Mouse (Mus musculus): ENCODE measurements at regions not wholly inside any gene's neighbourhood (a gene's known extent, or its start where the extent isn't known, plus 50 kb on each side); places are given as distances from the start of the nearest gene placed in this dataset.

DNA sequence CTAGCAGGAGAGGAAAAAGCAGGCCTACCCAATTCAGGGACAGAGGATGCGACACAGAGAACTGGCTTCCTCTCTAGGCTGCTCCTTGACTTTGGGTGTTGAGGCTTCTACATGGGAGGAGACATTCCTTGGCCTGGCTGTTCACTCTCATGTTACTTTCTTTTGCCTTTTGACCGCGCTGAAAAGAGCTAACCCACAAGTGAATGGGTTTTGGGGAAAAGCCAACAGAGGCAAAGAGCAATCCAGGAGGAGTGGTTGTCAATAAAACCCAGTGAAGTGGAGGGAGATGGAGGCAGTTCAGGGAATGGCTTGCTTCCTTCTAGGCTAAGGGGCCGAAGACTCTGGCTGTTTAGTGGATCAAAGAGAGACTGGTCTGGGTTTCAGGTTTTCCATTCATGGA, 167.6 kb upstream of the Podxl start:
- no peaks in the 10 kb centered on the region for H3K36me3 ChIP-seq (ENCODE audit: control insufficient read depth, insufficient read depth)
- no peaks in the 10 kb centered on the region for H3K27me3 ChIP-seq (ENCODE audit: control insufficient read depth, insufficient read depth, insufficient read length)
- H3K4me2 ChIP-seq (ENCODE audit: low read depth): no peak overlapping the region
- TF ChIP-seq MAX (IDR thresholded peaks at IDR 0.05; ENCODE audit: low read depth): no peak
- no peak for TF ChIP-seq TCF3 (IDR thresholded peaks at IDR 0.05; ENCODE audit: insufficient read length, low read depth)
- TF ChIP-seq MYOG (IDR thresholded peaks at IDR 0.05; ENCODE audit: control insufficient read depth in 1 of 3, insufficient read depth in 1 of 3, insufficient read length in 2 of 3, low read depth in 2 of 3): no peak
- no peak for TF ChIP-seq CEBPB (IDR thresholded peaks at IDR 0.05; ENCODE audit: insufficient read depth, poor library complexity, severe bottlenecking)
- no peak for TF ChIP-seq USF1 (IDR thresholded peaks at IDR 0.05; ENCODE audit: low read depth)
- no peaks in the 10 kb centered on the region for H3K79me2 ChIP-seq (ENCODE audit: control insufficient read depth, insufficient read depth)
- no peak overlapping the region for H3K4me3 ChIP-seq
- H3ac ChIP-seq (ENCODE audit: control insufficient read depth, insufficient read length): no peak overlapping the region

- no peaks in the 10 kb centered on the region for H3K27me3 ChIP-seq (ENCODE audit: control insufficient read depth, insufficient read depth, insufficient read length)
- H3K79me2 ChIP-seq (ENCODE audit: control insufficient read depth, insufficient read depth): no peaks in the 10 kb centered on the region
- TF ChIP-seq USF1 (IDR thresholded peaks at IDR 0.05; ENCODE audit: low read depth): no peak
- no peak for TF ChIP-seq MYOG (IDR thresholded peaks at IDR 0.05; ENCODE audit: control insufficient read depth in 1 of 3, insufficient read depth in 1 of 3, insufficient read length in 2 of 3, low read depth in 2 of 3)
- TF ChIP-seq MYOD1 (IDR thresholded peaks at IDR 0.05; ENCODE audit: control insufficient read depth in 1 of 3, insufficient read length in 2 of 3, low read depth in 2 of 3): no peak
- no peak for TF ChIP-seq SRF (IDR thresholded peaks at IDR 0.05; ENCODE audit: control insufficient read depth, insufficient read length, low read depth)
- TF ChIP-seq REST (IDR thresholded peaks at IDR 0.05; ENCODE audit: insufficient read depth, insufficient read length): no peak
- TF ChIP-seq POLR2AphosphoS2 (IDR thresholded peaks at IDR 0.05; ENCODE audit: insufficient read length, low read depth): no peak
- TF ChIP-seq POLR2A (IDR thresholded peaks at IDR 0.05; ENCODE audit: insufficient read length, low read depth): no peak
- no peak for TF ChIP-seq TCF3 (IDR thresholded peaks at IDR 0.05; ENCODE audit: insufficient read length, low read depth)
- no peak for TF ChIP-seq TCF12 (IDR thresholded peaks at IDR 0.05; ENCODE audit: insufficient read depth, poor library complexity, severe bottlenecking)
- TF ChIP-seq CEBPB (IDR thresholded peaks at IDR 0.05; ENCODE audit: insufficient read depth, poor library complexity, severe bottlenecking): no peak
- no peak for TF ChIP-seq MAX (IDR thresholded peaks at IDR 0.05; ENCODE audit: low read depth)
- no peak for TF ChIP-seq E2F4 (IDR thresholded peaks at IDR 0.05; ENCODE audit: insufficient read depth)
- no peak overlapping the region for H3ac ChIP-seq (ENCODE audit: control insufficient read depth, insufficient read length)
- no peak overlapping the region for H3K4me2 ChIP-seq (ENCODE audit: low read depth)
- H3K4me3 ChIP-seq: no peak overlapping the region
- no peaks in the 10 kb centered on the region for H3K36me3 ChIP-seq (ENCODE audit: control insufficient read depth, insufficient read depth)
Measured at GRCm38 (mm10) chr6:31719614-31720013, 155.8 kb upstream of the Podxl start.

DNA sequence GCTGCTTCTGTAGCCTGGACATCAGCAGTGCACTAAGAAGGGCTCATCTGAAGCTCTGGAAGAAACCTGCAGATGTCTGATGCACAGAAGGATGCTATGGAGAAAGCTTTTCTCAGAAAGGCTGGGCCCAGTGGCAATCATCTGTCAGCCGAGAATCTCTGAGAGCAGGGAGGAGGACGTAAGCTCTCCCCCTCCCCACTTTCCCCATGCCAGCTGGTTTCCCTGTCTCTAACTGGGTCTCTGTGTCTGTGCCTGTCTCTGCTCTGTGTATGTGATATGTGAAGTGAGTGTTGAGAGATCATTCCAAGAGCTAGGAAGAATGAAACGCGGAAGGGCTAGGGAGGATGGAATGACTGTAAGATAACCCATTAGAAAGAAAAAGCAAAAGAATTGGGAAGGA, 155.1 kb upstream of the Podxl start:
- Histone ChIP-seq H3K36me3 (ENCODE audit: control insufficient read depth, insufficient read depth) (no peaks in the 10 kb centered on the region), H3K4me3 (no peak overlapping the region), H3K79me2 (ENCODE audit: control insufficient read depth, insufficient read depth) (no peaks in the 10 kb centered on the region), H3ac (ENCODE audit: control insufficient read depth, insufficient read length) (no peak overlapping the region), H3K27me3 (ENCODE audit: control insufficient read depth, insufficient read depth, insufficient read length) (no peaks in the 10 kb centered on the region), H3K4me2 (ENCODE audit: low read depth) (no peak overlapping the region)
- no peak for TF ChIP-seq POLR2A (IDR thresholded peaks at IDR 0.05; ENCODE audit: insufficient read length, low read depth)
- no peak for TF ChIP-seq SRF (IDR thresholded peaks at IDR 0.05; ENCODE audit: control insufficient read depth, insufficient read length, low read depth)
- TF ChIP-seq MAX (IDR thresholded peaks at IDR 0.05; ENCODE audit: low read depth): no peak
- TF ChIP-seq TCF12 (IDR thresholded peaks at IDR 0.05; ENCODE audit: insufficient read depth, poor library complexity, severe bottlenecking): no peak
- TF ChIP-seq USF1 (IDR thresholded peaks at IDR 0.05; ENCODE audit: low read depth): no peak
- no peak for TF ChIP-seq TCF3 (IDR thresholded peaks at IDR 0.05; ENCODE audit: insufficient read length, low read depth)
- no peak for TF ChIP-seq MYOD1 (IDR thresholded peaks at IDR 0.05; ENCODE audit: control insufficient read depth in 1 of 3, insufficient read length in 2 of 3, low read depth in 2 of 3)
- TF ChIP-seq MYOG (IDR thresholded peaks at IDR 0.05; ENCODE audit: control insufficient read depth in 1 of 3, insufficient read depth in 1 of 3, insufficient read length in 2 of 3, low read depth in 2 of 3): no peak
- TF ChIP-seq CEBPB (IDR thresholded peaks at IDR 0.05; ENCODE audit: insufficient read depth, poor library complexity, severe bottlenecking): no peak
- no peak for TF ChIP-seq POLR2AphosphoS2 (IDR thresholded peaks at IDR 0.05; ENCODE audit: insufficient read length, low read depth)
- TF ChIP-seq E2F4 (IDR thresholded peaks at IDR 0.05; ENCODE audit: insufficient read depth): no peak
- no peak for TF ChIP-seq REST (IDR thresholded peaks at IDR 0.05; ENCODE audit: insufficient read depth, insufficient read length)

GRCm38 (mm10) chr6:31717531-31717930, 153.8 kb upstream of the Podxl start:
- Histone ChIP-seq H3K4me2 (ENCODE audit: low read depth) (no peak overlapping the region), H3ac (ENCODE audit: control insufficient read depth, insufficient read length) (no peak overlapping the region), H3K4me3 (no peak overlapping the region), H3K27me3 (ENCODE audit: control insufficient read depth, insufficient read depth, insufficient read length) (no peaks in the 10 kb centered on the region), H3K36me3 (ENCODE audit: control insufficient read depth, insufficient read depth) (no peaks in the 10 kb centered on the region), H3K79me2 (ENCODE audit: control insufficient read depth, insufficient read depth) (no peaks in the 10 kb centered on the region)
- TF ChIP-seq REST (IDR thresholded peaks at IDR 0.05; ENCODE audit: insufficient read depth, insufficient read length) (peak; percentile 88), TCF3 (IDR thresholded peaks at IDR 0.05; ENCODE audit: insufficient read length, low read depth) (no peak)

DNA sequence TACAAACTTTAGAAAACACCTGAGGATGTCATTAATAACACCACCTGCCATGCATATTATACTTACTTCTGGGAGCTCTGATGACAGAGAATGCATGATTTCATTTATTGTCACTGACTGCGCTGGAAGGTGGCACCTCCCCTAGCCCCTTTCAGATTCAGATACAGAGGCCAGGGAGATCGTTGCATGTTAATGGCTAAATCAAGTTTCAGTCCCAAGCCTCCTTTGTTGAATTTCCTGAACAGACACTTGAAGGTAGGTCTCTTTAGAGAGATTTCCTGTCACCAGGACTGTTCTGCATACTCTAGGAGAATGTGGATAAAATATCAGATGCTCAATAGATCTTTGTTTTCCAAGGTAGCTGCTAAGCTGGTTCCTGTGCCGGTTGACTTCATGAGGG, 143.5 kb upstream of the Podxl start:
- H3K4me3 ChIP-seq: no peak overlapping the region
- TF ChIP-seq SRF (IDR thresholded peaks at IDR 0.05; ENCODE audit: control insufficient read depth, insufficient read length, low read depth): no peak
- TF ChIP-seq MYOG (IDR thresholded peaks at IDR 0.05; ENCODE audit: control insufficient read depth in 1 of 3, insufficient read depth in 1 of 3, insufficient read length in 2 of 3, low read depth in 2 of 3): no peak
- TF ChIP-seq E2F4 (IDR thresholded peaks at IDR 0.05; ENCODE audit: insufficient read depth): no peak
- TF ChIP-seq TCF3 (IDR thresholded peaks at IDR 0.05; ENCODE audit: insufficient read length, low read depth): no peak
- no peak for TF ChIP-seq MAX (IDR thresholded peaks at IDR 0.05; ENCODE audit: low read depth)
- no peak for TF ChIP-seq REST (IDR thresholded peaks at IDR 0.05; ENCODE audit: insufficient read depth, insufficient read length)
- no peak for TF ChIP-seq USF1 (IDR thresholded peaks at IDR 0.05; ENCODE audit: low read depth)
- TF ChIP-seq MYOD1 (IDR thresholded peaks at IDR 0.05; ENCODE audit: control insufficient read depth in 1 of 3, insufficient read length in 2 of 3, low read depth in 2 of 3): no peak
- TF ChIP-seq POLR2A (IDR thresholded peaks at IDR 0.05; ENCODE audit: insufficient read length, low read depth): no peak
- TF ChIP-seq CEBPB (IDR thresholded peaks at IDR 0.05; ENCODE audit: insufficient read depth, poor library complexity, severe bottlenecking): no peak
- no peak for TF ChIP-seq TCF12 (IDR thresholded peaks at IDR 0.05; ENCODE audit: insufficient read depth, poor library complexity, severe bottlenecking)
- no peak for TF ChIP-seq POLR2AphosphoS2 (IDR thresholded peaks at IDR 0.05; ENCODE audit: insufficient read length, low read depth)

More for the DNA sequence above, 143.5 kb upstream of the Podxl start:
- Histone ChIP-seq H3K27me3 (ENCODE audit: control insufficient read depth, insufficient read depth, insufficient read length) (no peaks in the 10 kb centered on the region), H3ac (ENCODE audit: control insufficient read depth, insufficient read length) (no peak overlapping the region), H3K36me3 (ENCODE audit: control insufficient read depth, insufficient read depth) (no peaks in the 10 kb centered on the region), H3K4me2 (ENCODE audit: low read depth) (no peak overlapping the region), H3K79me2 (ENCODE audit: control insufficient read depth, insufficient read depth) (no peaks in the 10 kb centered on the region)

Data from myocyte (in vitro differentiated cells).